Mouse (Mus musculus) megakaryocyte, embryonic 14.5 days (primary cell): ENCODE data around the gene Kansl1l.

Experiments
- FLI1 ChIP-seq: IDR thresholded peaks from 2 replicates; pipeline ENCODE4 v1.6.1; 2012; ENCODE audit warnings: low read length, inconsistent platforms, mixed read lengths
- GATA1 ChIP-seq: IDR thresholded peaks from 3 replicates; pipeline ENCODE4 v1.6.1; 2012; ENCODE audit warnings: mixed read lengths, low read length, inconsistent platforms, borderline replicate concordance

GRCm38 (mm10) chr1:66700149-66700692, 117.1 kb downstream of the Kansl1l start:
- no peak for TF ChIP-seq FLI1
- no peak for TF ChIP-seq GATA1
